Mouse (Mus musculus): ENCODE data around the gene Smurf1.

Gene Smurf1

DNA sequence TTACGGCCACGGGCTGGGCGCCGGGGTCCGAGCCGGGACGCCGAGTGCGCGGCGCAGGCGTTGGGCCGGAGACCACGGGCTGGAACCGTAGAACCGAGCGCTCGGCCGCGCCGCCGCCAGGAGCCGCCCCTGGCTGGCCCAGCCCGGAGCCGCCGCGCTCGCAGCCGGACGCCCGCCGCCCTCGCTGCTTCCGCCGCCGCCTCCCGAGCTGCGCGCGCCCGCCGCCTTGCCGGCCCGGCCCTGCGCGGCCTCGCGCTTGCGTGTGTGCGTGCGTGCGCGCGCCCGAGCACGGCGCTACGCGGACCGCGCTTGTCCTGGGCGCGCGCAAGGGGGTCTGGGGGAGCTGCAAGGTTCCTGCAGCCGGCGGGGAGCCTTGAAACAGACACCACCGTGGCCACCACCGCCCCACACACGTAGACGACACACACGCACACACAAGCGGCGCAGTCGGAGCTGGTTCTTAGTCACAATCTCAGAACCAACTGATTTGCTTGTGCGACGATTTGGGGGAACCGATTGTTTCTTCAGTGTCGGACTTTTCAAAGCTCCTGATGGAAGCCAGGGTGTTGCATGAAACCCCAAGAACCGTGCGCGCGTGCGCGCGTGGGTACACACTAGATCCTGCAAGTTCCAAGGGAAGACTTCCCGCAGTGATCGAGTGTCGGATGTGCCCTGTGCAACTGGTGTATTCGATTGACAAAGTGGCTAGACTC lies at the start of gene Smurf1:
Gene Smurf1, minus strand, starts transcription at position 209 of the 713 bp plus-strand sequence.
- DNase-seq = peak; percentile 93 to 96

DNA sequence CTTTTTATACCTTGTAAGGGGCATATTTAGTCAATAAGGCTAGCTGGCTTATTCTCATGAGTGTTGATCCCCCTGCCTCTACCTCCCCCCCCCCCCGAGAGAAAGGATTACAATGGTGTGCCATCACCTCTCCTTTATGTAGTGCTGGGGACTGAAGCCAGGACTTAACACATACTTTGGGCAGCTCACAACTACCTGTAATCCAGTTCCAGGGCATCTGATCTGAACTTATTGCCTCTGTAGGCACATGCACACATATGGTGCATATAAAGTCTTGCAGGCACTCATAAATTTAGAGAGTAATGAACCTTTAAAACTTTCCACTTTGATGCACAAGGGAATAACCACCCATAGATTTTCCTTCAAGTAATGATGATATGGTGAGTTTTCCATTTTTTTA lies 48.6 kb upstream of the Smurf1 start:
- no peak for DNase-seq

DNA sequence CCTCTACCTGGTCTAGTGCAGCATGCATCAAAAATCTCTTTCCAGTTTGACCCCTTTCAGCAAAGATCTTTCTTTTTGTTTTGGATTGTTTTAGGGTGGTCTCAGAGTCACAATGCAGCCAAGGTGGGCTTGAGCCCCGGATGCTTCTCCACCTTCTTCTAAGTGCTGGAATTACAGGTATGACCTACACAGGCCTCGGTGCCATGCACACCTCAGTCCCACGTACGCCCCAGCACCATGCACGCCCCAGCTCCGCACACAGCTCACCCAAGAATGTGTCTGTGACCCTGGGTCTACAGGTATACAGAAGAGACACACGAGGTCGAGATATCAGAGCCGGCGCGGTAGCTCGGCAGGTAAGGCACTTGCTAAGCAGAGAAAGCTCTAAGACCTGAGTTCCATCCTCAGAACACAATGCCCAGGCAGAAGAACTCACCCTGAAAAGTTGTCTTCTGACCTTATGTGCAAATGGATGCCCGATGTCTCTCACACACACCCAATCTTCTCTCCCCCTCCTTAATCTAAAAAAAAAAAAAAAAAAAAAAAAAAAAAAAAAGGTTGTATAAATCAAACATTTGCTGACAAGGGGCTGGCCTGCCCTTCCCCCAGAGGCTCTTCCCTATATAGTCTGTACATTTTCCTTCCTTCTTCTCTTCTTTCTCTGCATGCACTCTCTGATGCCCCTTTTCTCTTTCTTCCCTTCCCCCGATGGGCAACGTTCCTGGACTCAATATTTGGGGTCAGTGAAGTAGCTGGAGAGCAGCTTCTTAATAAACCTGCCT lies 43.4 kb upstream of the Smurf1 start:
- DNase-seq = no peak

GRCm38 (mm10) chr5:145005596-145005995 lies 39.9 kb upstream of the Smurf1 start:
- DNase-seq = no peak

DNA sequence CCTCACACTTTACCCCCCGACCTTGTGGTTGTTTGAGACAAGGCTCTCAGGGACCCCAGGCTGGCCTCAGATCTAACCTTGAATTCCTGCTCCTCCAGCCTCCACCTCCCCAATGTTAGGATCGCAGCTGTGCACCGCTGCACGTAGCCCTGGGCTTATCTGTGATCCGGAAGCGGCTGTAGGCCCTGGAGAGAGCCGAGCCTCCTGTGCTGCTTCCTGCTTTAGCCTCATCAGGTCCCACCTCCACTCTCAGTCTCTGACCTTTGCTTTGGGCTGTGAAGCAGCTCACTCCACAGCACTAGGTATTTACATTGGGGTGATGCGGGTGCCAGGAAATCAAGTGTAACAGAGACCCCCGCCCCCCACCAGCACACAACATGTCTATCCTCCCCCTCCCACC lies 38.8 kb upstream of the Smurf1 start:
- DNase-seq = no peak

GRCm38 (mm10) chr5:145003362-145003761 lies 37.7 kb upstream of the Smurf1 start:
- no peak for DNase-seq

- DNase-seq = peak; percentile 15 to 36
Measured at GRCm38 (mm10) chr5:144998491-144998890, 32.8 kb upstream of the Smurf1 start.

- DNase-seq = no peak
Measured at GRCm38 (mm10) chr5:144990481-144990880, 24.8 kb upstream of the Smurf1 start.

DNA sequence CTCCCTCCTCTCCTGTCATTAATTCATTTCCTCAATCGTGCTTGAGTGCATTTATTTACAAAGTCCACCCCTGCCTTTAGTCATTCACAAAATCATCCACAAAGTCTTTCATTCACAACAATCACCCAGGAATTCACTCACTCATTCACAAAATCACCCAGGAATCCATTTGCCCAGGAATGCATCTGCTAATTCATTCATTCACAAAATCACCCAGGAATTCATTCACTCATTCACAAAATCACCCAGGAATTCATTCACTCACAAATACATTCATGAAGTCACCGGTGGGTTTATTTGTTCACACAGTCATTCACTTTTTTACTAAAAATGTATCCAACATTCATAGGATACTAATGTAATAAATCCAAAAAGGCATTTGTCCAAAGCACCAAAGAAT lies 24.4 kb upstream of the Smurf1 start:
- DNase-seq = no peak

- no peak for DNase-seq
Measured at GRCm38 (mm10) chr5:144989061-144989405, 23.4 kb upstream of the Smurf1 start.

DNA sequence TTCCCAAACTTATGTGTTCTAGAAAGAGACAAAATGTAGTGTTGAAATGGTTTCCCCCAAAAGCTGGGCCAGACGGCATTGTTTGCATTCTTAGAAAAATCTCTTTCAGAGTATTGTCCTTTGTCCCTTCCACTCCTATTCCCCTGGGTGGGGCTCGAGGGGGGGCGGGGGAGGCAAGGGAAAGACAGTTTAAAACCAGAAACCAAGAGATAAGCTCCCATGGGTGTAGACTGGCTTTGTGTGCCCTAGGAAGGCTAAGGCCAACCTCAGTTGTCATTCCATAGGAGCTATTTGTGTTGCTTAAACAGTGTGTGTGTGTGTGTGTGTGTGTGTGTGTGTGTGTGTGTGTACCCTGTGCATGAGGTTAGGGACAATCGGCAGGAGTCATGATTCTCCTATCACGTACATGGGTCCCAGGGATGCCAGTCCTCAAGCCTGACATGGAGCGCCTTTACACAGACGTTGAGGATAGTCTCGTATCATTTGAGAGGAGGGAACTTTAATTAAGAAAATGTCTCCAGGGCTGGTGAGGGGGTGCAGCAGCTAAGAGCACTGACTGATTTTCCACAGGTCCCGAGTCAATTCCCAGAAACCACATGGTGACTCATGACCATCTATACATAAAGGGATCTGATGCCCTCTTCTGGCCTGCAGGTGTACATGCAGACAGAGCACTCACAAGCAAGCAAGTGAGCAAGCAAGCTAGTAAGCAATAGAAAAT lies 22.9 kb upstream of the Smurf1 start:
- peak; percentile 44 to 57 for DNase-seq

DNA sequence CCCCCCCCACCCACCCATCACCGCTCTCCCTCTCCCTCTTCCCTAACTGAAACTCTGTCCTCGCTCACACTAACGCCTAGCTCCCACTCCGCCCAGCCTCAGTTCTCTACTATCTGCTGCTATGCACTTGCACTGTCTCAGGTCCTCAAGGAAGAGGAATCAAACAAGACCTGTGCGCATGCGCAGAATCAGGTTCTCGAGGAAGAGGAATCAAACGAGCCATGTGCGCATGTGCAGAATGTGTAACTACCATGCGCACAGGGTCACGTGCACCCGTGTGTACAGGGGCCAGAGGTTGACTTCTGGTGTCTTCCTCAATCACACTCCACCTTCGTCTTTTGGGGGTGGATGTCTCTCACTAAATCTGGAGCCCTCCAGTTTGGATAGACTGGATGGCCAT lies 21.9 kb upstream of the Smurf1 start:
- no peak for DNase-seq

- DNase-seq = no peak
Measured at GRCm38 (mm10) chr5:144984839-144985238, 19.2 kb upstream of the Smurf1 start.

GRCm38 (mm10) chr5:144983227-144983626 lies 17.6 kb upstream of the Smurf1 start:
- DNase-seq = no peak

- no peak for DNase-seq
Measured at GRCm38 (mm10) chr5:144979110-144979509, 13.5 kb upstream of the Smurf1 start.

- peak; percentile 69 to 76 for DNase-seq
Measured at GRCm38 (mm10) chr5:144978533-144979107, 13.0 kb upstream of the Smurf1 start.

- DNase-seq = no peak
Measured at GRCm38 (mm10) chr5:144971266-144971665, 5.6 kb upstream of the Smurf1 start.

- peak; percentile 95 to 97 for DNase-seq
Measured at GRCm38 (mm10) chr5:144964872-144965638, 592 bp downstream of the Smurf1 start.

DNA sequence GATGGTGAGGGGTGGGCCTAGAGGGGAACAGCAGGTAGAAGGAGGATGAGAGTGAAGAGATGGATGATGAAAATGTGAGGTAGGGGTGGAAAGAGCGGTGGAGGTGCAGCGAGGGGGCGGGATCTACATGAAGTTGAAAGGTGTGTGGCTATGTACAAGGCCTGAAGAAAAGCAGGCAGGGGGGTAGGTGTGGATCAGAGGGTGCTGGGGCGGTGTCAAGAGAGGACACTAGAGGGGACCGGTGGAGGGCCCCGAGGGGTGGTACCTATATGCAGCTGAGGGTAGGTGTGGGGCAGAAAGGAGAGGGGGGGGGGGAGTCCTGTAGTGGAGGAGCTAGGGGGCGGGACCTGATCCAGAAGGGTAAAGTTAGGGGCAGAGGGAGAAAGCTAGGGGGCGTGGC lies 1.2 kb downstream of the Smurf1 start:
- no peak for DNase-seq

GRCm38 (mm10) chr5:144963817-144964261 lies 1.8 kb downstream of the Smurf1 start:
- DNase-seq = peak; percentile 82 to 86

DNA sequence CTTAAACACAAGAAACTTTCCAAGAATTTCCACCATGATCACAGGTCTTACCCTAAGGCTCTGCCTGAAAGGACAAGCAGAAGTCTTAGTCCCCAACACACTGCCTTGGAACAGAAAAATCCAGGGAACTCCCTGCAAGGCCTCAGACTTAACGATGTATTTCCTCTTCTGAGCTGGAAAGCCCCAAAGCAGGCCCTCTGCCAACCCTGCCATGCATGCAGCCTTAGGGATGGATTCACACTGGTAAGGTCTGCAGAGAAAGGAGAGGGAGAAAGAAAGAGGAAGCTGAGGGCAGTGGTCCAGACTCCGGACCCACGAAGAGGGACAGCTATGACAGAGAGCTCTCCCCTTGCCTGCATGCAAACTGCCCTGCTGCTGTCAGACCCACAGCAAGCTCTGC lies 2.2 kb downstream of the Smurf1 start:
- peak; percentile 63 to 74 for DNase-seq

GRCm38 (mm10) chr5:144958271-144958670 lies 7.4 kb downstream of the Smurf1 start:
- DNase-seq = no peak

Measured in kidney, postnatal 4 days (tissue).